Comparison of ENCODE assay signal across 27 mouse cellular contexts in the genomic region with DNA sequence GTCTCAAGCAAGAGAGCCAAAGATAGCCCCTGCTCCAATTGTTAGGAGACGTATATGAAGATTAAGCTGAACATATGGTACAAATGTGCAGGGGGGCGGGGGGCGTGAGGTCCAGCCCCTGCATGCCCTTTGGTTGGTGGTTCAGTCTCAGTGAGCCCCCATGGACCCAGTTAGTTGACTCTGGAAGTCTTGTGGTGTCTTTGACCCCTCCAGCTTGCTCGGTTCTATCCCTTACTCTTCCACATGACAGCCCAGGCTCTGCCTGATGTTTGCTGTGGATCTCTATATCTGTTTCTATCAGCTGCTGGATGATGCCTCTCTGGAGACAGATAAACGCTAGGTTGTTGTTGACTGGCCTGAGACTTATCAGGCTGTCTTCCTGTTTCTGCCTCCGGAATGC.
"Had no signal": no experiment of that assay in that cellular context is flagged by ENCODE, and none has a peak within 500 bp of the region (broad histone marks: within the 10 kb centered on the region; RNA-seq: fewer than 3 reads in every experiment).

No protein-coding gene starts in this region.

- H3K27me3 ChIP-seq: heart, embryonic 12.5 days; hindbrain, embryonic 12.5 days; intestine, embryonic 15.5 days; kidney, embryonic 15.5 days; limb, embryonic 15.5 days; liver, embryonic 12.5 days had no signal

- H3K36me3 ChIP-seq: heart, embryonic 12.5 days; hindbrain, embryonic 10.5 days; hindbrain, embryonic 12.5 days; intestine, embryonic 15.5 days; kidney, embryonic 15.5 days; limb, embryonic 15.5 days; liver, embryonic 12.5 days had no signal

- DNase-seq: gastrocnemius, adult 2 months; gastrocnemius, postnatal 10 days; gastrocnemius, postnatal 25 days; heart, adult 2 months; heart, postnatal 10 days; heart, postnatal 4 days; kidney, adult 2 months; kidney, adult 9 months; kidney, postnatal 10 days; kidney, postnatal 25 days; kidney, postnatal 4 days; layer of hippocampus, adult 9-11 months; layer of hippocampus, postnatal 36 days; left cerebral cortex, postnatal 4 days had no signal

- H3K4me3 ChIP-seq: gastrocnemius, adult 2 months; heart, adult 2 months; heart, embryonic 12.5 days; hindbrain, embryonic 10.5 days; hindbrain, embryonic 12.5 days; intestine, embryonic 15.5 days; kidney, embryonic 15.5 days; layer of hippocampus, adult 2 months; limb, embryonic 15.5 days; liver, embryonic 12.5 days had no signal

- H3K9ac ChIP-seq: heart, embryonic 12.5 days; hindbrain, embryonic 12.5 days; hindbrain, embryonic 14.5 days; intestine, embryonic 15.5 days; kidney, embryonic 15.5 days; limb, embryonic 15.5 days; liver, embryonic 12.5 days; liver, embryonic 14.5 days had no signal

- H3K27ac ChIP-seq: gastrocnemius, adult 2 months; heart, adult 2 months; hindbrain, embryonic 10.5 days; hindbrain, embryonic 12.5 days; hindbrain, embryonic 14.5 days; intestine, embryonic 15.5 days; kidney, embryonic 15.5 days; layer of hippocampus, adult 2 months; limb, embryonic 15.5 days; liver, embryonic 12.5 days; liver, embryonic 14.5 days had no signal

- H3K4me2 ChIP-seq: heart, embryonic 12.5 days; hindbrain, embryonic 12.5 days; hindbrain, embryonic 14.5 days; intestine, embryonic 15.5 days; kidney, embryonic 15.5 days; limb, embryonic 15.5 days; liver, embryonic 12.5 days had no signal

- H3K4me1 ChIP-seq: heart, embryonic 12.5 days; hindbrain, embryonic 10.5 days; hindbrain, embryonic 12.5 days; intestine, embryonic 15.5 days; kidney, embryonic 15.5 days; liver, embryonic 12.5 days had no signal

- ATAC-seq: hindbrain, embryonic 16.5 days; inflammation-experienced regulatory T-cells, adult 6 months; intestine, embryonic 15.5 days; intestine, postnatal 0 days; liver, embryonic 12.5 days had no signal

- H3K9me3 ChIP-seq: heart, embryonic 12.5 days; hindbrain, embryonic 10.5 days; hindbrain, embryonic 12.5 days; intestine, embryonic 15.5 days; kidney, embryonic 15.5 days; limb, embryonic 15.5 days; liver, embryonic 12.5 days had no signal
